In genomic region chr2:125558634-125559589, GRCm38 (mm10) we compare ENCODE assay signal across 9 mouse cellular contexts. TPM values are rescaled to one million over a fixed set of nuclear protein-coding genes. Genes with fewer than 3 reads are reported as not detected.
DNase-seq lines count a peak whose midpoint lies in the region; ATAC-seq lines count a peak whose summit lies in the region.
"Had no signal": no experiment of that assay in that cellular context is flagged by ENCODE, and none has a peak within 500 bp of the region (broad histone marks: within the 10 kb centered on the region; RNA-seq: fewer than 3 reads in every experiment).

No protein-coding gene starts in this region.

- no peak overlapping the region for H3K9ac ChIP-seq in embryonic facial prominence, embryonic 12.5 days
- no peak overlapping the region for H3K9ac ChIP-seq in midbrain, embryonic 11.5 days (ENCODE audit: low read length)

- no peak overlapping the region for H3K4me2 ChIP-seq in embryonic facial prominence, embryonic 12.5 days (replicated peaks)
- H3K4me2 ChIP-seq in midbrain, embryonic 11.5 days = no peak overlapping the region

- H3K9me3 ChIP-seq in embryonic facial prominence, embryonic 12.5 days = no peaks in the 10 kb centered on the region
- no peaks in the 10 kb centered on the region for H3K9me3 ChIP-seq in midbrain, embryonic 11.5 days (ENCODE audit: control insufficient read depth, low read length)

- no peaks in the 10 kb centered on the region for H3K27me3 ChIP-seq in embryonic facial prominence, embryonic 12.5 days
- no peaks in the 10 kb centered on the region for H3K27me3 ChIP-seq in midbrain, embryonic 11.5 days (ENCODE audit: control insufficient read depth, insufficient read depth, low read length)

- ATAC-seq in embryonic facial prominence, embryonic 12.5 days (ENCODE audit: insufficient number of reproducible peaks, insufficient read depth, low FRiP score, low TSS enrichment) = peak; percentile 59; the same call in 1 of the 2 replicates
- peak; percentile 67 for ATAC-seq in midbrain, embryonic 11.5 days (ENCODE audit: low FRiP score)

- H3K4me3 ChIP-seq in embryonic facial prominence, embryonic 12.5 days = no peak overlapping the region
- H3K4me3 ChIP-seq in midbrain, embryonic 11.5 days (ENCODE audit: low read depth, low read length) = no peak overlapping the region

- 46% methylated on average over 19 of the region's 19 CpGs for WGBS in embryonic facial prominence, embryonic 12.5 days
- 47% methylated on average over 19 of the region's 19 CpGs for WGBS in midbrain, embryonic 11.5 days

- H3K36me3 ChIP-seq in embryonic facial prominence, embryonic 12.5 days = peaks cover 7% of the 10 kb centered on the region
- H3K36me3 ChIP-seq in midbrain, embryonic 11.5 days (ENCODE audit: control insufficient read depth, insufficient read depth, low read length) = peaks cover under 1% of the 10 kb centered on the region; the same call in 1 of the 2 replicates

- peak overlapping the region; percentile 63; the same call in 1 of the 2 replicates for H3K27ac ChIP-seq in embryonic facial prominence, embryonic 12.5 days
- no peak overlapping the region; the same call in 1 of the 2 replicates for H3K27ac ChIP-seq in midbrain, embryonic 11.5 days (ENCODE audit: low read depth, low read length)

- peak; percentile 33 for DNase-seq in embryo, embryonic 10 days (ENCODE audit: low spot score)
- no peak for DNase-seq in embryo, embryonic 9.5 days (ENCODE audit: extremely low spot score)
- DNase-seq in layer of hippocampus, adult 9-11 months = peak; percentile 24
- DNase-seq in layer of hippocampus, adult 11-12 months (ENCODE audit: low spot score) = no peak
- DNase-seq in midbrain, embryonic 11.5 days (ENCODE audit: low spot score, missing footprints) = peak; percentile 91
- DNase-seq in thymus, postnatal 36 days = no peak
- DNase-seq in layer of hippocampus, postnatal 36 days = no peak
- DNase-seq: liver had no signal

- peaks cover 9% of the 10 kb centered on the region for H3K4me1 ChIP-seq in embryonic facial prominence, embryonic 12.5 days
- peaks cover 8% of the 10 kb centered on the region; the same call in 1 of the 2 replicates for H3K4me1 ChIP-seq in midbrain, embryonic 11.5 days (ENCODE audit: control insufficient read depth, insufficient read depth, low read length)

RNA-seq across cellular contexts. Expression of gene Fbn1, which starts 51.1 kb away (rescaled TPM):
- polyA plus RNA-seq in embryonic facial prominence, embryonic 12.5 days (2016; fragmentation: Nextera tagmentation; extraction: Ambion mirVana) = 24.8 and 27.1 TPM in 2 replicates
- 9.0 and 9.1 TPM in 2 replicates for polyA plus RNA-seq in midbrain, embryonic 11.5 days (2014; fragmentation: Nextera tagmentation; extraction: Ambion mirVana)
- total RNA-seq in layer of hippocampus, postnatal 36 days (2021) = 10 to 100 TPM in 1 of 2 experiments, 1 to 10 TPM in 1; 7.6 to 10.4 TPM

RNA-seq across cellular contexts. Expression of gene Gm9913, which starts 54.0 kb away (rescaled TPM):
- 0.51 and 0.67 TPM in 2 replicates for polyA plus RNA-seq in embryonic facial prominence, embryonic 12.5 days (2016; fragmentation: Nextera tagmentation; extraction: Ambion mirVana)
- polyA plus RNA-seq in midbrain, embryonic 11.5 days (2014; fragmentation: Nextera tagmentation; extraction: Ambion mirVana) = 0.22 TPM in 1 of 2 replicates, not detected in the other
- under 1 TPM; 0.27 to 0.56 TPM for total RNA-seq in layer of hippocampus, postnatal 36 days (2021)

Comparison
In these comparisons a context has a peak if more than half of its experiments do, and no peak if none do; other contexts are left out.
1. DNase-seq: peak in embryo, embryonic 10 days (single experiment), layer of hippocampus, adult 9-11 months (single experiment) and midbrain, embryonic 11.5 days (single experiment); none in embryo, embryonic 9.5 days (single experiment), layer of hippocampus, adult 11-12 months (single experiment), thymus, postnatal 36 days (0 of 2) and layer of hippocampus, postnatal 36 days (0 of 2).